Mouse (Mus musculus): ENCODE data around the gene Txndc8. TPM values are rescaled to one million over a fixed set of nuclear protein-coding genes. Genes with fewer than 3 reads are reported as not detected.

Gene Txndc8
- polyA plus RNA-seq, 1 experiment from 2014 or later: not detected

GRCm38 (mm10) chr4:57953796-57954195 lies 55.1 kb downstream of the Txndc8 start:
- WGBS: 94% methylated on average over 7 of the region's 7 CpGs
- Histone ChIP-seq H3K4me2 (peak overlapping the region; percentile 19; the same call in 1 of the 2 replicates), H3K9me3 (ENCODE audit: control insufficient read depth, low read length) (no peaks in the 10 kb centered on the region), H3K4me3 (ENCODE audit: low read depth, low read length) (no peak overlapping the region), H3K36me3 (ENCODE audit: control insufficient read depth, insufficient read depth, low read length) (peaks cover 27% of the 10 kb centered on the region), H3K9ac (ENCODE audit: low read depth, low read length) (no peak overlapping the region), H3K27ac (ENCODE audit: low read depth, low read length) (no peak overlapping the region), H3K27me3 (replicated peaks; ENCODE audit: control insufficient read depth, insufficient read depth, low read length) (no peaks in the 10 kb centered on the region), H3K4me1 (replicated peaks; ENCODE audit: control insufficient read depth, insufficient read depth, low read length) (peaks cover 18% of the 10 kb centered on the region)
- no peak for ATAC-seq (replicated peaks; ENCODE audit: low FRiP score)
- no peak for DNase-seq (ENCODE audit: low spot score)

DNA sequence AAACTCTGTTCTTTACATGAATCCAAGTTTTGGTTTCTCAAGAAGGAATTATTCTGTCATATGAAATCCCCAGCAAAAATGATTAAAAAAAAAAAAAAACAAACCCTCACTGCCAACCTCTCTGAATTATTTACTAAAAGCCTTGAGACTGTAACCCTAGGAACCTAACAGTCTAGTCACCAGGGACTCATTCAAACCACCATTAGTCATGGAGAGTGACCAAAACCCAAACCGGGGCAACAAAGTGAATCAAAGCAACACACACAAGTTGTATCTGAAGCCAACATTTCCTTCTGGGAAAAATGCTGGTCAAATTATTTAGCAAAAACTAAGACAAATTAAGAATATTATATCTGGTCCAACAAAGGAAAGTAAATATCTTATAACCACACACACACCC lies 56.0 kb downstream of the Txndc8 start:
- no peaks in the 10 kb centered on the region for H3K9me3 ChIP-seq (ENCODE audit: control insufficient read depth, low read length)
- no peak overlapping the region for H3K4me2 ChIP-seq
- H3K4me1 ChIP-seq (replicated peaks; ENCODE audit: control insufficient read depth, insufficient read depth, low read length): peaks cover 18% of the 10 kb centered on the region
- WGBS: 97% methylated on average over 1 of the region's 1 CpGs
- H3K4me3 ChIP-seq (ENCODE audit: low read depth, low read length): no peak overlapping the region
- peaks cover 32% of the 10 kb centered on the region for H3K36me3 ChIP-seq (ENCODE audit: control insufficient read depth, insufficient read depth, low read length)
- DNase-seq (ENCODE audit: low spot score) (no peak), ATAC-seq (replicated peaks; ENCODE audit: low FRiP score) (no peak)
- H3K9ac ChIP-seq (ENCODE audit: low read depth, low read length): no peak overlapping the region
- no peak overlapping the region for H3K27ac ChIP-seq (ENCODE audit: low read depth, low read length)
- H3K27me3 ChIP-seq (replicated peaks; ENCODE audit: control insufficient read depth, insufficient read depth, low read length): no peaks in the 10 kb centered on the region

- no peak overlapping the region for H3K4me2 ChIP-seq
- peaks cover 16% of the 10 kb centered on the region for H3K4me1 ChIP-seq (replicated peaks; ENCODE audit: control insufficient read depth, insufficient read depth, low read length)
- peaks cover 32% of the 10 kb centered on the region for H3K36me3 ChIP-seq (ENCODE audit: control insufficient read depth, insufficient read depth, low read length)
- H3K4me3 ChIP-seq (ENCODE audit: low read depth, low read length): no peak overlapping the region
- no peak overlapping the region for H3K27ac ChIP-seq (ENCODE audit: low read depth, low read length)
- no peak overlapping the region for H3K9ac ChIP-seq (ENCODE audit: low read depth, low read length)
- 90% methylated on average over 3 of the region's 3 CpGs for WGBS
- DNase-seq (ENCODE audit: low spot score): no peak
- H3K27me3 ChIP-seq (replicated peaks; ENCODE audit: control insufficient read depth, insufficient read depth, low read length): no peaks in the 10 kb centered on the region
- no peak for ATAC-seq (replicated peaks; ENCODE audit: low FRiP score)
- no peaks in the 10 kb centered on the region for H3K9me3 ChIP-seq (ENCODE audit: control insufficient read depth, low read length)
Observed at GRCm38 (mm10) chr4:57952416-57952815, 56.5 kb downstream of the Txndc8 start.

DNA sequence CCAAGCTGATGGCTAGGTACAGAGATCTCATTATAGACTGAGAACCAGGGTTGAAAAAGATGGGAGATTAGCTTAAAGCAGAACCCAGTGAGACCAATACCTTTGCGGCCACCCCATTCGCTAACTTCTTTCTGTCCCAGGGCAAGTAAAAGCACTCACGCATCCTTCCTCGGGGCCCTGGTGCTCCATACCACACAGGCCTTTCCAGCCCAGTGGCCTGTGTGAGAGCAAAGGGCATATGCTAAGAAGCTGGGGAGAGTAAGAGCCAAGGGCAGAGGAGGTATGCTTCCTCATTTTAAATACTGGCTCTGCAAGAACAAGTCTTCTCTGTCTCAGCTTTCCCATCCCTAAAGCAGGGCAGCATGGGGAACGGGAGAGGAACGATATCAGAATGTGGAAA lies 59.1 kb downstream of the Txndc8 start:
- H3K27ac ChIP-seq (ENCODE audit: low read depth, low read length): no peak overlapping the region
- no peak overlapping the region for H3K4me3 ChIP-seq (ENCODE audit: low read depth, low read length)
- no peak overlapping the region for H3K4me2 ChIP-seq
- no peak for ATAC-seq (replicated peaks; ENCODE audit: low FRiP score)
- H3K36me3 ChIP-seq (ENCODE audit: control insufficient read depth, insufficient read depth, low read length): peaks cover 40% of the 10 kb centered on the region
- WGBS: 99% methylated on average over 6 of the region's 6 CpGs
- H3K4me1 ChIP-seq (replicated peaks; ENCODE audit: control insufficient read depth, insufficient read depth, low read length): peaks cover 9% of the 10 kb centered on the region
- no peak overlapping the region for H3K9ac ChIP-seq (ENCODE audit: low read depth, low read length)
- no peak for DNase-seq (ENCODE audit: low spot score)
- no peaks in the 10 kb centered on the region for H3K27me3 ChIP-seq (replicated peaks; ENCODE audit: control insufficient read depth, insufficient read depth, low read length)
- H3K9me3 ChIP-seq (ENCODE audit: control insufficient read depth, low read length): no peaks in the 10 kb centered on the region

DNA sequence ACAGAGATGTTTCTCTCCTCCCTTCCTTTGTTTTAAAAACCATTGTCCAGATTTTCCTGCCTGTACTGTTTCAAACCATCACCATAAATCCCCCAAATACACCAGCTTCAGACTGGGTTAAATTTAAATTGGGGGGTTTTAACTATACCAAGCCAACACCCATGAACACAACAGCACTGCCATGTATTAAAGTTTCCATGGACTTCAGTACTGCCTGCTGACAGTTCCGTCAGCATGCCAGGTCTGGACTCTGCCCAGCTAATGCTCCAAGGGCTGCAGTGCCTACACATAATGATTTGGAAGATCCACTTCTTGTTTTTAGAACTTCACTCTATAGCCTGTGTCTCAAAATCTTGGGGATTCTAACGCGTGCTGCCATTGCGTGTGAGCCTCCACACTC lies 61.4 kb downstream of the Txndc8 start:
- H3K36me3 ChIP-seq (ENCODE audit: control insufficient read depth, insufficient read depth, low read length): peaks cover 49% of the 10 kb centered on the region
- H3K4me2 ChIP-seq: no peak overlapping the region
- no peaks in the 10 kb centered on the region for H3K4me1 ChIP-seq (replicated peaks; ENCODE audit: control insufficient read depth, insufficient read depth, low read length)
- ATAC-seq (replicated peaks; ENCODE audit: low FRiP score) (no peak), DNase-seq (ENCODE audit: low spot score) (no peak)
- H3K4me3 ChIP-seq (ENCODE audit: low read depth, low read length): no peak overlapping the region
- no peak overlapping the region for H3K27ac ChIP-seq (ENCODE audit: low read depth, low read length)
- no peaks in the 10 kb centered on the region for H3K27me3 ChIP-seq (replicated peaks; ENCODE audit: control insufficient read depth, insufficient read depth, low read length)
- H3K9ac ChIP-seq (ENCODE audit: low read depth, low read length): no peak overlapping the region
- 94% methylated on average over 4 of the region's 4 CpGs for WGBS
- no peaks in the 10 kb centered on the region for H3K9me3 ChIP-seq (ENCODE audit: control insufficient read depth, low read length)

- DNase-seq (ENCODE audit: low spot score): no peak
- H3K9ac ChIP-seq (ENCODE audit: low read depth, low read length): no peak overlapping the region
- H3K27me3 ChIP-seq (replicated peaks; ENCODE audit: control insufficient read depth, insufficient read depth, low read length): no peaks in the 10 kb centered on the region
- no peaks in the 10 kb centered on the region for H3K9me3 ChIP-seq (ENCODE audit: control insufficient read depth, low read length)
- no peak overlapping the region for H3K27ac ChIP-seq (ENCODE audit: low read depth, low read length)
- no peak overlapping the region for H3K4me3 ChIP-seq (ENCODE audit: low read depth, low read length)
- 82% methylated on average over 10 of the region's 10 CpGs for WGBS
- peaks cover 49% of the 10 kb centered on the region for H3K36me3 ChIP-seq (ENCODE audit: control insufficient read depth, insufficient read depth, low read length)
- no peak for ATAC-seq (replicated peaks; ENCODE audit: low FRiP score)
- H3K4me2 ChIP-seq: no peak overlapping the region
- no peaks in the 10 kb centered on the region for H3K4me1 ChIP-seq (replicated peaks; ENCODE audit: control insufficient read depth, insufficient read depth, low read length)
Observed at GRCm38 (mm10) chr4:57947036-57947435, 61.9 kb downstream of the Txndc8 start.

GRCm38 (mm10) chr4:57942892-57943291 lies 66.0 kb downstream of the Txndc8 start:
- Histone ChIP-seq H3K9me3 (ENCODE audit: control insufficient read depth, low read length) (no peaks in the 10 kb centered on the region), H3K27me3 (replicated peaks; ENCODE audit: control insufficient read depth, insufficient read depth, low read length) (no peaks in the 10 kb centered on the region), H3K36me3 (ENCODE audit: control insufficient read depth, insufficient read depth, low read length) (peaks cover 20% of the 10 kb centered on the region), H3K4me2 (no peak overlapping the region), H3K4me3 (ENCODE audit: low read depth, low read length) (no peak overlapping the region), H3K27ac (ENCODE audit: low read depth, low read length) (no peak overlapping the region), H3K9ac (ENCODE audit: low read depth, low read length) (no peak overlapping the region), H3K4me1 (replicated peaks; ENCODE audit: control insufficient read depth, insufficient read depth, low read length) (no peaks in the 10 kb centered on the region)
- DNase-seq (ENCODE audit: low spot score) (no peak), ATAC-seq (replicated peaks; ENCODE audit: low FRiP score) (no peak)
- 78% methylated on average over 2 of the region's 2 CpGs for WGBS

- Histone ChIP-seq H3K4me1 (replicated peaks; ENCODE audit: control insufficient read depth, insufficient read depth, low read length) (no peaks in the 10 kb centered on the region), H3K9ac (ENCODE audit: low read depth, low read length) (no peak overlapping the region), H3K4me2 (no peak overlapping the region), H3K36me3 (ENCODE audit: control insufficient read depth, insufficient read depth, low read length) (peaks cover 17% of the 10 kb centered on the region), H3K27me3 (replicated peaks; ENCODE audit: control insufficient read depth, insufficient read depth, low read length) (no peaks in the 10 kb centered on the region), H3K9me3 (ENCODE audit: control insufficient read depth, low read length) (no peaks in the 10 kb centered on the region), H3K4me3 (ENCODE audit: low read depth, low read length) (no peak overlapping the region), H3K27ac (ENCODE audit: low read depth, low read length) (no peak overlapping the region)
- DNase-seq (ENCODE audit: low spot score) (no peak), ATAC-seq (replicated peaks; ENCODE audit: low FRiP score) (no peak)
- WGBS: 65% methylated on average over 4 of the region's 4 CpGs
Observed at GRCm38 (mm10) chr4:57940631-57941030, 68.3 kb downstream of the Txndc8 start.

DNA sequence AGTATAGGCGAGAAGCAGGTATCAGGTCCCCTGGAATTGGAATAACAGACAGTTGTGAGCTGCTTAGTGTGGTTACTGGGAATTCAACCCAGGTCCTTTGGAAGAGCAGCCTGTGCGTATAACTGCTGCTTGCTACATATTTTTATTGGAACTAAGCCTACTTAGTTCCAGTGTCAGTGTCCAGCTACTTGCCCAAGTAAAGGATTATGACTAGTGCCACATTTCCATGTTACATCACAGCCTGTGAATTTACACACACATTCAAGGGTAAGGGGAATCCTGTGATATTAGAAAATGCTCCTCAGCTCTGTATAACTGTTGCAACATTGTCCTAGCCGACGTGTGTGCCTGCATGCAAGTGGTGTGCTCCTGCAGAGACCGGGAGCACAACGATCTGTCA lies 71.6 kb downstream of the Txndc8 start:
- Histone ChIP-seq H3K27ac (ENCODE audit: low read depth, low read length) (no peak overlapping the region), H3K9ac (ENCODE audit: low read depth, low read length) (no peak overlapping the region), H3K36me3 (ENCODE audit: control insufficient read depth, insufficient read depth, low read length) (no peaks in the 10 kb centered on the region), H3K4me1 (replicated peaks; ENCODE audit: control insufficient read depth, insufficient read depth, low read length) (no peaks in the 10 kb centered on the region), H3K4me3 (ENCODE audit: low read depth, low read length) (no peak overlapping the region), H3K9me3 (ENCODE audit: control insufficient read depth, low read length) (peaks cover 3% of the 10 kb centered on the region; the same call in 1 of the 2 replicates), H3K27me3 (replicated peaks; ENCODE audit: control insufficient read depth, insufficient read depth, low read length) (no peaks in the 10 kb centered on the region), H3K4me2 (no peak overlapping the region)
- DNase-seq (ENCODE audit: low spot score) (no peak), ATAC-seq (replicated peaks; ENCODE audit: low FRiP score) (no peak)
- 81% methylated on average over 6 of the region's 6 CpGs for WGBS
